Mouse (Mus musculus) liver, postnatal 0 days (tissue): ENCODE measurements around the gene Adcy6.

Source experiments
- CTCF ChIP-seq: sonication (generic); IDR thresholded peaks from 2 replicates; pipeline ENCODE4 v1.5.1; 2016; ENCODE audit warnings: antibody characterized with exemption, low read depth
- EP300 ChIP-seq: IDR thresholded peaks from 2 replicates; pipeline ENCODE4 v1.6.1; 2016; ENCODE audit warnings: antibody characterized with exemption, low read depth, mild to moderate bottlenecking

DNA sequence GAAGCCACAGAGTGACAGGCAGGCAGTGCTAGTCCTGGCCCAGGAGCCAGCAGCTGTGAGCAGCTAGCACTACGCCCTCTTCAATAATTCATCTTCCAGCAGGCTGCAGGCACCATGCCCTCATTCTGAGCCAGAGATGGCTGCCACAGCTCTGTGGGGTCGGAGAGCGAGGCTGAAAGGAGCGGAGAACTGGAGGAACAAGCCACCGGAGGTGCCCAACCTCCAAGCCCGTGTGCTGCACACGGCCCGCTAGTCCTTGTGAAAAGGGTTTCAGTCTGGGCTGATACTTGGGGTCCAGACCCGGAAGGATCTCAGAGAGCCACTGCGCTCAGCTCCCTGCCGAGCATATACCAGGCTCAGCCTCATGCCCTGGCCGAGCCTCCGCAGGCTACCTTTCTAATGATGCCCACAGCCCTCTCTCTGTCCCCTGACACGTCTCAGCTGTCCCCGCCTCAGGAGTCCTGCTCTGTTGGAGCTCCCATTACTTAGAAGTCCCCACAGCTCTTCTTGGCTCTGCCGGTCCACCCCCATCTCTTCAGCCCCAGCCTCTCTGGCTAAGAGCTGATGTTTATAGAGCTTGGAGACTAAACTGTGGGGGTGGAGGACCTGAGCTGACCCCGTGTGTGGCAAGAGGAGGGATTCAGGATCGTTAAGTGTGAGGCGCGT, 18.8 kb upstream of the Adcy6 start:
- TF ChIP-seq EP300: no peak
- TF ChIP-seq CTCF: no peak
